Mouse (Mus musculus) layer of hippocampus, adult 18-20 months (tissue): ENCODE measurements around the gene Cox19. TPM values are rescaled to one million over a fixed set of nuclear protein-coding genes. Genes with fewer than 3 reads are reported as not detected.

Experiments
- DNase-seq, 2 experiments: peaks; one replicate each; pipeline ENCODE4 v3.0.0; 2022; ENCODE audit warnings: low spot score in 2 of 2
- total RNA-seq, 2 experiments: library from RNA; stranded (reverse); gene quantifications; 2 replicates each; pipeline ENCODE4 v1.2.3; 2021

Cox19 gene
- total RNA-seq, 2 experiments from 2014 or later, result 65.3 to 71.1 TPM

DNA sequence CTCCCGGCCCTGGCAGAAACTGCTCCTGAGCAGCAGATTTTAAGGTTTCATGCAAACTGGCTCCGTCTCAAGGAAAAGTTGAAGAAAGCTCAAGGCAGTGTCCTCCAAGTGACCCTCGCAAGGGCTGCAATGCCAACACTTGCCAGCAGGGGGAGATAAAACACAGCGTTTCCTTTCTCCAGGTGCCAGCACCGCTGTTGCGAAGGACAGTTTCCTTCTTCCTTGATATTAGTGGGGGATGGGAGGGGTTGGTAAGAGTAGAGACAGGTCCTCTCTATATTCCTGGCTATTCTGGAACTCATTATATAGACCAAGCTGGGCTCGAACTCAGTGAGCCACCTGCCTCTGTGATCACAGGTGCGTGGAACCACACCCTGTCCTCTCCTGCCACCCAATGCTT is 19.5 kb downstream of the Cox19 start:
- DNase-seq, result peak in 1 of 2 experiments; percentile 77

GRCm38 (mm10) chr5:139330766-139331165 is 20.5 kb downstream of the Cox19 start:
- DNase-seq, result peak in 1 of 2 experiments; percentile 47

DNA sequence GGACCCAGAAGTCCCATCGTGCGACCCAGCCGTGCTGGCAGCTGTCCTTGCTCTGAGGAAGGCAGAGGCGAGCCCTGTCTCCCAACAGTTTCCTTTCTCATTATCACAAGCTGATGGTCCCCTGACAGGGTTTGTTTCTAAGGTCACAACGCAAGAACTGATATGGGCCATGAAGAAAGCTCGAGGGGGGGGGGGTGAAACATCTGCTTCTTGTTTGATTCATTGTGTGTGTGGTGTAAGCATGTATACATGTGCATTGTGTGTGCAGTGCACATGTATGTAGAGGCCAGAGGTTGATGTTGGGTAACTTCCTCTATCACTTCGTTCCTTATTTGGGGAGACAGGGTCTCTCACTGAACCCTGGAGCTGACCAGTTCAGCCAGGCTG is 23.6 kb downstream of the Cox19 start:
- no peak for DNase-seq

- no peak for DNase-seq
Measured at GRCm38 (mm10) chr5:139326986-139327633, 24.1 kb downstream of the Cox19 start.

DNA sequence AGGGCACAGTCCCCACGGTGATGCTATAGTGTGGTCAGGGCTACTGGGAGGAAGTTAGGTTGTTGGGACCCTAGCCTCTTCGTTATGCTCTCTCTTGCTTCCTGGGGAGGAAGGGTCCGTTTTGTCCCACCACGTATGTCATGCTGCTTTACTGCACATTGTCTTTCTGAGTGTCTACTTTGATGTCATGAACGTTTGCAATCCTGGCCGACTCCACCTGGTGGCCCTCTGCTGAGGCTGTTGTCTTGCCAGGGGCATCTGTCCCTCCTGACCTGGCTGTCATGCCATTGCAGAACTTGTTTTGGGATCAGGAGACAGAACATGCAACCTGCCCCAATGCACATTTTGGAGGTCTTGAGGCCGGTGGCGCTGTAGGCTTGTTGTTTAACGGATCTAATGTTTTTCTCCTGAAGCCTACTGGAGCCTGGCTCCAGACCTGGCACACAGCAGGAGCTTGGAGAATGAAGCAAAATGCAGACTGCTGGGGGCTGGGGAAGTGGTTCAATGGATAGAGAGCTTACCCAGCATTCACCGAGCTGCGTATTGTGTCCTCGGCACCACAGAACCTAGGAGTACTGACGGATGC is 25.0 kb downstream of the Cox19 start:
- no peak for DNase-seq

- DNase-seq, result peak in 1 of 2 experiments; percentile 77
Measured at GRCm38 (mm10) chr5:139325395-139325966, 25.7 kb downstream of the Cox19 start, which contains the start of gene Adap1. Adap1 (minus strand) TSS chr5:139325622.

DNA sequence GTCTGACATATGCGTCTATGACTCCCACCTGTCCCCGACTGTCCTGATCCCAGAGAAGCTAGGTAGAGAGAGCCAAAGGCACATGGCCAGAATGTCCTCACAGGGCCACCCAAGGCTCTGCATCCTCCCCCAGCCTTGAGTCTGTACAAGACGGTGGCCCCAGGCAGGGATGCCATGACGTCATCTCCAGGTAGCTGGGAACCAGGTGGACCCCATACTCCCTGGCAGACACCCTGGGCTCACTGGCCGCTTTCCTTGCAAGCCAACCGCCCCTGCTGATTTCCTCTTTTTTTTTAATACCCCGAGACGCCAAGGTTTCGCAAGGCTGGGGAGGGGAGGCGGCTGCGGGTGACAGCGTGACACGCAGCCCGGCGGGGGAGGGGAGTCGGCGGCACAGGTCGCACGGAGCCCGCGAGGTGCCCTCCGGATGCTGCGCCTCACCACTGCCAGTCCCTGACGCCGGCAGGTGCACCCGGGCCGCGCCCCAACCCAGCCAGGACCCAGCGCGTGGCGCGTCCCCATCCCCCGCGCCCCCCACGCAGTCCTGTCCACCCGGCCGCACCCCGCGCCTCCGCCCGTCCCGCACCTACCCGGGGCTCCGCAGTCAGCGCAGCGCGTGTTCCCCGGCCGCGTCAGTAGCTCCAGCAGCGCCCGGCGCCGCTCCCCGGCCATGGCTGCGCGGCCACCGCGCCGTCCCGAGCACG is 26.4 kb downstream of the Cox19 start:
- peak in 1 of 2 experiments; percentile 57 for DNase-seq

DNA sequence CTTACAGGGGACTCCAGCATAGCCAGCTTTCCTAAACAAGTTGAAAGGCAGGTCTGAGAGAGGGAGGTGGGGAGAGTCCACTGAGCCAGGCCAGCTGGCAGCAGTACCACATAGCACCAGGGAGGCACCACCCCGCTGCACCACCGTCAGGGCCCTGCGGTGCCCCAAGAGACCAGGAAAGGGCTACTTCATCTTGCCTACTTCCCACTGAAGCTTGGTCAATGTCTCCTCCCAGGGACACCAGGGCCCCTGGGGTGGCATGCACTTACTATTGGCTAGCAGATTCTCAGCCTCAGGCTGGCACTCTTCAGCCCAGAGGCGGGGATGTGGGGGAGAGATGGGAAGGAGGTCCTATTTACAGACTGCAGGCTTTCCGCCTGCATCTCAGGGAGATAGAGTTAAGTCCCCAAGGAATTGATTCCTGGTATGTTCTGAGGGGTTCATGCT is 27.1 kb downstream of the Cox19 start:
- DNase-seq, result peak in 1 of 2 experiments; percentile 40

- peak in 1 of 2 experiments; percentile 51 for DNase-seq
Measured at GRCm38 (mm10) chr5:139323260-139323924, 27.8 kb downstream of the Cox19 start.

DNA sequence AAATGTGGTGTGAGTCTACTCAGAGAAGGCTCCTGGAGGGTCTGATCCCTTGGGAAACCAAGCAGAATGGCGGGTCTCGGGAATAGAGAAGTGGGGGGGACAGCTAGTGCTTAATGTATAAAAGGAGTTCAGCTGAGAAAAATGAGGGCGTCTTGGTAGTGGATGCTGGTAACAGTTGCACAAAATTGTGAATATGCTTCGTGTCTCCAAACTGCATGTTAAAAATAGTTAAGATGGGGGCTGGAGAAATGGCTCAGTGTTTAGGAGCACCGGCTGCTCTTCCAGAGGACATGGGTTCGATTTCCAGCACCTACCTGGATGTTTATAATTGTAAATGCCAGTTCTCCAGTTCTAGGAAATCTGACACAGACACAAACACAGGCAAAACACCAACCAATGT is 29.9 kb downstream of the Cox19 start:
- DNase-seq, result no peak

GRCm38 (mm10) chr5:139320424-139320823 is 30.8 kb downstream of the Cox19 start:
- no peak for DNase-seq

DNA sequence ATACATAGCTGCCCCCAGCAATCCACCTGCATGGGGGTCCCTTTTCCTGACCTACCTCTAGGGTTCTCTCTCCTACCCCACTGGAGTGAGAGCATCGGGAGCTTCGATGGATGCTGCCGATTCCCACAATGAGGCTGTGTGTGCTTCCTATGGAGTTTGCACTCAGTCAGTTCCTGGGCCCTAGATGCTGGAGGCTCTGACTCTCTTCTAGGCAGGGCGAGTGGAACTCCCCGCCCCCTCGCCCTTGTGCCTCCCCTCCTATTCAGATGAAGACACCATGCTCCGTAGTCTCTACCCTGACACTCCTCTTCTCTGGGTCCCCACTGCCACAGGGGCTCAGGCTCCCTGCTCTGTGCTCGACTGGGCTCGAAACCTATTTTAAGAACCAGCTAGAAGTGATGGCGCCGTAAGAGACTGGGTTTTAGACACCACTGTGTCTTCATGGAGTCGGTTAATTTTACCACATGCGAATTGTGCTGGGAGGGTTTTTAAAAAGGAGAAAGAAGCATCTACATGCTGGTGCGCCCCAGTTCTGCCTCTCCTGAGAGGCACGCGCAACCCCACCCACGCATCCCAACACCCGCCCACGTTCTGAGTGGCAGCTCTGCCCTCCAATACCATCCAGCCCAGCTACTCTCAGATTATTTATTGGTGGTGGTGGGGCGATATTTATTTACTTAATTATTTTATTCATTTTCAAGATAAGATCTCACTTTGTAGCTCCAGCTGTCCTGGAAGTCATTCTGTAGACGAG is 33.3 kb downstream of the Cox19 start:
- peak in 1 of 2 experiments; percentile 81 for DNase-seq

DNA sequence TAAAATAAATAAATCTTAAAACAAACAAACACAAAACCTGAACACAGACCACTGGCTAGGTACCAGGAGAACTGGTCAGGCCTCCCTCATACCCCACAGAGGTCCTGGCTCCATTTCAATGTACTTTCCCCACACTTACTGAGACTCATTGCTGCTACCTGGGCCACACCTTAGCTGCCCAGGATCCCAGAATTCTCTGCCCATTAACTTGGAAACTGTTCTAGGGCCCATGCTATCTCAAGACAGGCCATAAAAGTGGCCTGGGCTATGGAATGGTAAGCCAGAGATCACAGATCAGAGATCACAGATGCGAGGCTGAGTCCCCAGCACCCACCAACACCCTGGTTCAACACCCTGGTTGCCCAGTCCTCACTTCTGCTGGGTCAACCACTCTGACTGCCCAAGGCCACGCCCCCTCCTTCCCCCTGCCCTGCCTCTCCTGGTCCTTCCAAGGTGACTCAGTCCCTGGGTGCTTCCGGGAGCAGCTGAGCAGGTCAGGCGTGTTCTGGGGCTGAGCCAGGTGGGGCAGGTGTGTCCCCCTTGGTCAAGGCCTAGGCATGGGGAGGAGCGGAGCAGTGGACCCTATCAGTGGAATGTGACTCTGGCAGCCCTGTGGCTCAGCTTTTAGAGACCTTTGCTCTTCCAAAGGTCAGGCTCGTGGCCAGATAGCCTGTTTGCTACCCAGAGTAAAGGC is 34.1 kb downstream of the Cox19 start:
- no peak for DNase-seq

DNA sequence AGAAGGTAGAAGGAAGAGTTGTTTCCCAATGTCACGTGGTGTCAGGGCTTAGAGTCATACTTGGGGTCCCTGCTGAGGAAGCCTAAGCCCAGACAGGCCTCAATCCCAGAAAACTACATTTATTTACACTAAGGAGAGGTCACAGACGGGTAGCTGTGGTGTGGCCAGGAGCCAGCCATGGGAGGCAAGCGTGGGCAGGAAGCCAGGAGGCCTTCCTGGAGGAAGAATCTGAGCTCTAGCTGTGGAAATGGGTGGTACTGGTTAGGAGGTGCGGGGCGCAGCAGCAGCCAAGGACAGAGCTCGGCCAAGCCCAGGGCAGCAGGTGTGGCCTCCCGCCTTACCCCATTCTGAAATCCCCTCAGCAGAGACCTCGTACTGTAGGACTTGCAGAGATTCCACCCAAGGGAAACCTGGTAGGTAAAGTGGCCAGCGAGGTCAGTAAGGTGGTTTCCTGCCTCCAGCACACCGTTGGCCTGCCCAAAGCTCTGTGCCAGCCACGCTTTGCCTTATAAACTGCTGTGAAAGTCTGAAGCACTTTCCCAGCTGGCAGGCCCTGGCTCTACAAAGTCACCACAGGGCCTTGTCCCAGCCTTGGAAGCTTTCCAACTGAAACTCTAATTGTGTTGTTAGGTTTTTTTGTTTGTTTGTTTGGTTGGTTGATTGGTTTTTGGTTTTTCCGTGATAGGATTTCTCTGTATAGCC is 36.1 kb downstream of the Cox19 start:
- DNase-seq, result no peak

DNA sequence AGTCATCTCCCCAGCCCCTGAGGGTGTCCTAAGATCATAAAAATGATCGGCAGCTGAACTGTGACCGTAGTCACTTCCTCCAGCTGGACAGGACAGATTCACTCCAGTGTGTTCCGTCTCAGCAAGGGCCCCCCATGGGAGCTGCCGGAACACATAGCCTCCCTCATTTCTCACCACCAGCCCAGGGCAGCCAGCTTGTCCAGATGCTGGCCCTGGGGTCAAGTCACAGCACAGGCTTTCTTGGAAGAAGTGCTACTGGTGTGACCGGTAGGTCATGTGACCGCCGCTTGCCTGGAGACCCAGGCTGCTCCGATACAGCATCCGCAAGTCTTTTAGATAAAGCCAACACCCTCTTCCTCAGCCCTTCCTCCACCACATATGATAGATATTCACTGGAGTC is 37.7 kb downstream of the Cox19 start:
- no peak for DNase-seq

DNA sequence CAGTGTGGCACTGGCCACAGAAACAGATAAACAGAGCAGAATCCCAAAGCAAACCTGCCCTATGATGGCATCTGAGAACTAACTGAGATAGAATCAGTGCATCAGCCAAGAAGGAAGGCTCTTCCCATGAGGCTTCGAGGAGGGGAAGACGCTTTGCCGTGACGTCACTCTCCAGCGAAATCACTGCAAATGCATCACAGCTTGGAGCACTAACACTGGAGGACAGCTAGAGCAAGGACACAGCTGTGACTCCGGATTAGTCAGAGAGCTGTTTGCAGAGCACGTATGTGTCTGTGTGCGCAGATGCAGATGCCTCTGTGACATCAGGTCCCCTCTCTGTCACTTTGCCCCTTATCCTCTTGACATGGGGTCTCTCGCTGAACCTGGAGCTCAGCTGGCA is 39.4 kb downstream of the Cox19 start:
- peak in 1 of 2 experiments; percentile 35 for DNase-seq

- DNase-seq, result no peak
Measured at GRCm38 (mm10) chr5:139310477-139310876, 40.7 kb downstream of the Cox19 start.

- DNase-seq, result no peak
Measured at GRCm38 (mm10) chr5:139309946-139310345, 41.3 kb downstream of the Cox19 start.

DNA sequence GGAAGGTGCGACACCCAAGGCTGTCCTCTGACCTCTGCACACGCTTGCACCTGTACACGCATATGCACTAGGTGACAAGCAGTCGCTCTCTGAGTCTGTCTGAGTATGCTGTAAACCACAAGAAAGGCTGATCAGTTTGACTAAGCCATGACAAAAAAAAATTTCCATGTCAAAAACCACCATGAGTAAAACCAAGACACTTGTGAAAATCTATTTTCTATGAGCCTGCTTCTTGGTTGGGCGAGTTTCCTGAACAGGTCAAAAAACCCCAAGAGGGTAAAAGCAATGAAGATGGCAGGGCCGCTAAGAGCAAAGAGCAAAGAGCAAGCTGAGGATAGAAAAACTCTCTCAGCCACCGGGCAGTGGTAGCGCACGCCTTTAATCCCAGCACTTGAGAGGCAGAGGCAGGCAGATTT is 47.6 kb downstream of the Cox19 start:
- DNase-seq, result no peak
